Mouse (Mus musculus): ENCODE results near the gene Znrd1as. TPM values are rescaled to one million over a fixed set of nuclear protein-coding genes. Genes with fewer than 3 reads are reported as not detected.

The Znrd1as gene
- 2.6 TPM for polyA plus RNA-seq (2017; shearing (Covaris generic))

GRCm38 (mm10) chr17:36957999-36958743, at the start of gene Znrd1as, which contains the start of gene Znrd1:
Gene Znrd1as, plus strand, starts transcription at chr17:36958592.
Gene Znrd1, minus strand, starts transcription at chr17:36958559.

GRCm38 (mm10) chr17:36942791-36943471, 15.5 kb upstream of the Znrd1as start, which contains the start of gene Rnf39:
Gene Rnf39, plus strand, starts transcription at chr17:36942918.

GRCm38 (mm10) chr17:36950981-36951947, 7.1 kb upstream of the Znrd1as start, which contains the start of gene Ppp1r11:
Gene Ppp1r11, minus strand, starts transcription at chr17:36951741.

GRCm38 (mm10) chr17:36981221-36981813, 22.9 kb downstream of the Znrd1as start, which contains the start of gene 2410137M14Rik:
Gene 2410137M14Rik, minus strand, starts transcription at chr17:36981237.

GRCm38 (mm10) chr17:36989437-36989836, 31.0 kb downstream of the Znrd1as start, which contains the start of gene H2-M5:
Gene H2-M5, minus strand, starts transcription at chr17:36989537.

GRCm38 (mm10) chr17:37000863-37001262, 42.5 kb downstream of the Znrd1as start, which contains the start of gene Zfp57:
Gene Zfp57, plus strand, starts transcription at chr17:37001163.

Other genes with a start within 250 kb of the Znrd1as start
- gene H2-M10.5, start 185.7 kb upstream of the Znrd1as start, polyA plus RNA-seq (2017; shearing (Covaris generic)) = not detected
- gene H2-M10.6, start 146.4 kb upstream of the Znrd1as start, polyA plus RNA-seq (2017; shearing (Covaris generic)) = not detected
- 118 TPM for gene Trim26, start 121.5 kb upstream of the Znrd1as start, polyA plus RNA-seq (2017; shearing (Covaris generic))
- gene Trim15, start 91.4 kb upstream of the Znrd1as start, polyA plus RNA-seq (2017; shearing (Covaris generic)) = not detected
- gene Trim10, start 89.0 kb upstream of the Znrd1as start, polyA plus RNA-seq (2017; shearing (Covaris generic)) = not detected
- gene Trim40, start 68.5 kb upstream of the Znrd1as start, polyA plus RNA-seq (2017; shearing (Covaris generic)) = not detected
- not detected for gene Trim31, start 60.5 kb upstream of the Znrd1as start, polyA plus RNA-seq (2017; shearing (Covaris generic))
- gene Rnf39, start 15.7 kb upstream of the Znrd1as start, polyA plus RNA-seq (2017; shearing (Covaris generic)) = 0.86 TPM
- 243 TPM for gene Ppp1r11, start 6.9 kb upstream of the Znrd1as start, polyA plus RNA-seq (2017; shearing (Covaris generic))
- gene Znrd1, start within 50 bp of the Znrd1as start, polyA plus RNA-seq (2017; shearing (Covaris generic)) = 133 TPM
- gene 2410137M14Rik, start 22.6 kb downstream of the Znrd1as start, polyA plus RNA-seq (2017; shearing (Covaris generic)) = not detected
- gene H2-M5, start 30.9 kb downstream of the Znrd1as start, polyA plus RNA-seq (2017; shearing (Covaris generic)) = not detected
- gene Zfp57, start 42.6 kb downstream of the Znrd1as start, polyA plus RNA-seq (2017; shearing (Covaris generic)) = not detected
- not detected for gene Mog, start 64.8 kb downstream of the Znrd1as start, polyA plus RNA-seq (2017; shearing (Covaris generic))
- gene Gabbr1, start 87.4 kb downstream of the Znrd1as start, polyA plus RNA-seq (2017; shearing (Covaris generic)) = 14.8 TPM
- not detected for gene Olfr90, start 129.9 kb downstream of the Znrd1as start, polyA plus RNA-seq (2017; shearing (Covaris generic))
- gene Olfr91, start 139.7 kb downstream of the Znrd1as start, polyA plus RNA-seq (2017; shearing (Covaris generic)) = not detected
- not detected for gene Olfr92, start 161.5 kb downstream of the Znrd1as start, polyA plus RNA-seq (2017; shearing (Covaris generic))
- not detected for gene Olfr93, start 202.9 kb downstream of the Znrd1as start, polyA plus RNA-seq (2017; shearing (Covaris generic))
- not detected for gene Ubd, start 235.3 kb downstream of the Znrd1as start, polyA plus RNA-seq (2017; shearing (Covaris generic))
- gene Olfr94, start 242.4 kb downstream of the Znrd1as start, polyA plus RNA-seq (2017; shearing (Covaris generic)) = not detected